Comparison of ENCODE assay signal across 8 mouse cellular contexts in genomic region chr19:9982852-9983542, GRCm38 (mm10). TPM values are rescaled to one million over a fixed set of nuclear protein-coding genes. Genes with fewer than 3 reads are reported as not detected.
A peak's percentile ranks its signal among the peaks of the same experiment; 100 is the strongest.
DNase-seq lines count a peak whose midpoint lies in the region; ATAC-seq lines count a peak whose summit lies in the region.

No protein-coding gene starts in this region.

- ATAC-seq in neutrophil, adult 5-6 weeks (ENCODE audit: extremely low read depth, insufficient number of reproducible peaks, low FRiP score, poor library complexity, severe bottlenecking), result peak; percentile 40

- peak; percentile 69 to 72 for DNase-seq in urinary bladder, adult 18-20 months (ENCODE audit: low spot score in 2 of 2)
- DNase-seq in urinary bladder, adult 2 months (ENCODE audit: low spot score), result no peak
- DNase-seq in embryo, embryonic 11 days, result peak; percentile 73
- DNase-seq in gonadal fat pad, adult 2 months (ENCODE audit: low read depth), result peak; percentile 27
- DNase-seq in kidney, adult 8-10 months, result peak; percentile 65 to 75
- DNase-seq in lung, adult 18-20 months, result peak; percentile 77 to 83
- peak; percentile 74 for DNase-seq in thymus, postnatal 25 days

RNA-seq across cellular contexts. Expression of gene Fth1, which starts 2.6 kb away (rescaled TPM):
- 2,402 and 3,491 TPM in 2 replicates for polyA plus RNA-seq in urinary bladder, adult 2 months (2012; rRNA removed)
- polyA plus RNA-seq in gonadal fat pad, adult 2 months (2012; rRNA removed), result 2,066 and 2,440 TPM in 2 replicates
- 1,498 and 1,634 TPM in 2 replicates for total RNA-seq in neutrophil, adult 5-6 weeks (2017)

RNA-seq across cellular contexts. Expression of gene Best1, which starts 18.4 kb away (rescaled TPM):
- polyA plus RNA-seq in urinary bladder, adult 2 months (2012; rRNA removed), result 3.8 and 4.2 TPM in 2 replicates
- 2.0 and 2.7 TPM in 2 replicates for polyA plus RNA-seq in gonadal fat pad, adult 2 months (2012; rRNA removed)
- 0.23 TPM in 1 of 2 replicates, not detected in the other for total RNA-seq in neutrophil, adult 5-6 weeks (2017)

RNA-seq across cellular contexts. Expression of gene Rab3il1, which starts 18.5 kb away (rescaled TPM):
- polyA plus RNA-seq in urinary bladder, adult 2 months (2012; rRNA removed), result 22.0 and 23.6 TPM in 2 replicates
- 28.9 and 31.0 TPM in 2 replicates for polyA plus RNA-seq in gonadal fat pad, adult 2 months (2012; rRNA removed)
- not detected in 2 replicates for total RNA-seq in neutrophil, adult 5-6 weeks (2017)

RNA-seq across cellular contexts. Expression of gene Fads3, which starts 58.4 kb away (rescaled TPM):
- polyA plus RNA-seq in urinary bladder, adult 2 months (2012; rRNA removed), result 38.6 and 41.9 TPM in 2 replicates
- 317 and 687 TPM in 2 replicates for polyA plus RNA-seq in gonadal fat pad, adult 2 months (2012; rRNA removed)
- total RNA-seq in neutrophil, adult 5-6 weeks (2017), result not detected in 2 replicates
